Mouse (Mus musculus): ENCODE measurements around the gene Glb1. TPM values are rescaled to one million over a fixed set of nuclear protein-coding genes. Genes with fewer than 3 reads are reported as not detected.

Gene Glb1
- polyA plus RNA-seq, 1 experiment from 2014 or later = 77.9 TPM

DNA sequence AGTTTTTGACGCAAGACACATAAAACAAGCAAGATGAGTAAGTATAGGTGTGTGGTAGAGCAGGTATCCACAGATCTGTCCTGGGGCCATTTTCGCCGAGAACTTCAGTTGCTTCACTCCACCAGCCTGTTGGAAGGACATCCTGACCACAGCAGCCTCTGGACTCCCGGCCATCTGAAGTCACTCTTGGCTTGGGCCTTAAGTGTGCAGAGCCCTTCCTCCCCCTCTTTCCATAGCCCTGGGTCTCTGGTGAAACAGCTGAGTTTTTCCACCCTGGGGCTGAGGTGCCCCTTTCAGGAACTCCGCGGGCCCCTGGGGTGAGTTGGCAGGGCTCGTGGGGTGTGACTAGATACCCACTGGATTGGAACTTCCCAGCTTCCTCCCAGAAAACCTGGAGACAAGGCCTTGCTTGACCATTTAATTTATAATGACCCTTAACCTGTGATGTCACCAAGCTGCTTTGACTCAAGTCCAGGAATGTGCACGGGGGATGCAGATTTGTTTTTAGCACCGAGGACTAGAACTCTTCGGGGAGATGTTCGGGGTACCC, 9.5 kb downstream of the Glb1 start:
- no peak overlapping the region for H3K4me3 ChIP-seq (replicated peaks; ENCODE audit: low read depth, low read length)
- H3K4me1 ChIP-seq (replicated peaks; ENCODE audit: insufficient read depth, low read length) = 0 out of 2 replicates have a peak, but pooled peaks cover 3% of the 10 kb centered on the region
- H3K27me3 ChIP-seq (ENCODE audit: insufficient read depth, low read length) = no peaks in the 10 kb centered on the region
- H3K36me3 ChIP-seq (ENCODE audit: insufficient read depth, low read length) = peaks cover 15% of the 10 kb centered on the region; the same call in 1 of the 2 replicates
- no peak overlapping the region for H3K4me2 ChIP-seq (ENCODE audit: low read length)
- DNase-seq (ENCODE audit: low spot score) (peak; percentile 28), ATAC-seq (replicated peaks; ENCODE audit: low FRiP score, low read depth) (0 out of 2 replicates have a peak, but pooled peaks have one; percentile 8)
- TF ChIP-seq CTCF (IDR thresholded peaks at IDR 0.05; ENCODE audit: low read depth) = no peak
- H3K9me3 ChIP-seq (replicated peaks; ENCODE audit: low read length) = no peaks in the 10 kb centered on the region
- 60% methylated on average over 11 of the region's 11 CpGs for WGBS
- peak overlapping the region; percentile 31; the same call in 1 of the 2 replicates for H3K27ac ChIP-seq
- no peak overlapping the region for H3K9ac ChIP-seq (ENCODE audit: low read depth, low read length)

DNA sequence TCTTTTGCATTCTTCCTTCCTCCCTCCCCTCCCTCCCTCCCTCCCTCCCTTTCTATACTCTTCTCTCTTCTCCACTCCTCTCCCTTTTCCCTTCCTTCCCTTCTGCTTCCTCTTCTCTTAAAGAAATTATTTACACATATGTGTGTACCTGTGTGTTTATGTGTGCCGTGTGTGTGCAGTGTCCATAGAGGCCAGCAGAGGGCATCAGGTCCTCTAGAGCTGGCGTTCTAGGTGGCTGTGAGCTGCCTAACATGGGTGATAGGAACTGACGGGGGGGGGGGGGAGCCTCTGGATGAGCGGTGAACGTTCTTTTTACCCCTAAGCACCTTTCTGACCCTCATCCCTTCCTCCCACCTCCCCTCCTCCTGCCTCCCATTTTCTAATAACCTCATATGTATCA, 10.4 kb downstream of the Glb1 start:
- WGBS = 96% methylated on average over 5 of the region's 5 CpGs
- Histone ChIP-seq H3K27ac (no peak overlapping the region), H3K27me3 (ENCODE audit: insufficient read depth, low read length) (no peaks in the 10 kb centered on the region), H3K4me2 (ENCODE audit: low read length) (no peak overlapping the region), H3K4me1 (replicated peaks; ENCODE audit: insufficient read depth, low read length) (0 out of 2 replicates have a peak, but pooled peaks cover 3% of the 10 kb centered on the region), H3K36me3 (ENCODE audit: insufficient read depth, low read length) (0 out of 2 replicates have a peak, but pooled peaks cover 6% of the 10 kb centered on the region), H3K4me3 (replicated peaks; ENCODE audit: low read depth, low read length) (no peak overlapping the region), H3K9me3 (replicated peaks; ENCODE audit: low read length) (no peaks in the 10 kb centered on the region), H3K9ac (ENCODE audit: low read depth, low read length) (no peak overlapping the region)
- ATAC-seq (replicated peaks; ENCODE audit: low FRiP score, low read depth) (no peak), DNase-seq (ENCODE audit: low spot score) (no peak)
- no peak; the same call in 1 of the 2 replicates for TF ChIP-seq CTCF (IDR thresholded peaks at IDR 0.05; ENCODE audit: low read depth)

DNA sequence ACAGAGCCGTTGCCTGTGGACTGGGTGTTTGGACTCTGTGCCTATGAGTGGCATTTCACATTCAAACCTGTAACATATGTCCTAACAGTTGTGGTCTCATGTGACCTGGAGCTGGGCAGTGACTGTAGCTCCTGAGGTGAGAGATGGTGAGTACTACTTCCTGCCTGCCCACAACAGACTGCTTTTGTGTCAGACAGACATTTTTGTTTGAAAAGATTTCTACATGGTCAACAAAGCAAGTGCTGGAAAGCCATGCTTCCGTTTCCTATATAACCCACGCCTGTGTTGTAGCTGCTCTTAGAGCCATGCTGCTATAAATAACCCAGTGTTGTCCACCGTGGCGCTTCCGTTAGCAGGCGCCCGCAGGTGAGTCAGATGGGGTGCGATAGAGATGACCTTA, 11.5 kb downstream of the Glb1 start:
- no peak overlapping the region for H3K4me2 ChIP-seq (ENCODE audit: low read length)
- H3K27ac ChIP-seq = no peak overlapping the region; the same call in 1 of the 2 replicates
- H3K27me3 ChIP-seq (ENCODE audit: insufficient read depth, low read length) = no peaks in the 10 kb centered on the region
- DNase-seq (ENCODE audit: low spot score) = no peak
- ATAC-seq (replicated peaks; ENCODE audit: low FRiP score, low read depth) = no peak
- H3K36me3 ChIP-seq (ENCODE audit: insufficient read depth, low read length) = 0 out of 2 replicates have a peak, but pooled peaks cover 6% of the 10 kb centered on the region
- H3K9me3 ChIP-seq (replicated peaks; ENCODE audit: low read length) = no peaks in the 10 kb centered on the region
- no peak overlapping the region for H3K4me3 ChIP-seq (replicated peaks; ENCODE audit: low read depth, low read length)
- H3K9ac ChIP-seq (ENCODE audit: low read depth, low read length) = no peak overlapping the region
- WGBS = 77% methylated on average over 9 of the region's 9 CpGs
- TF ChIP-seq CTCF (IDR thresholded peaks at IDR 0.05; ENCODE audit: low read depth) = no peak
- 0 out of 2 replicates have a peak, but pooled peaks cover 3% of the 10 kb centered on the region for H3K4me1 ChIP-seq (replicated peaks; ENCODE audit: insufficient read depth, low read length)

DNA sequence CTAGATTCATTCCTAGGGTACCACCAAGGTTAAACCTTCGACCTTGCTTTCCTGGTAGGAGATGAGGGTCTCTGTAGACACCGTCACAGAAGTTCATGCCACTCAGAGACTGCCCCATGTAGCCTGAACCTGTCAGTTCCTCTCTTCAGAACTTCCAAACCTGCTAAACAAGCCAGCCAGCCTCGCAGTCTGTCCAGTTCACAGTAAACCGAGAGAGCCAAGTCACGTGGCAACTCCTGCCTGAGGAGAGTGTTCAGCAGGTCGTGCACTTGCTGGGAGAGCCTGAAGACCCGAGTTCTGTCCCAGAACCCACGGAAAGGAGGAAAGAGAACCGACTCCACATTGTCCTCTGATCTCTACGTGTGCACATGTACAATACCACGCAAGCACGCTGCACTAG, 13.0 kb downstream of the Glb1 start:
- no peaks in the 10 kb centered on the region for H3K27me3 ChIP-seq (ENCODE audit: insufficient read depth, low read length)
- no peak for DNase-seq (ENCODE audit: low spot score)
- 0 out of 2 replicates have a peak, but pooled peaks cover 3% of the 10 kb centered on the region for H3K4me1 ChIP-seq (replicated peaks; ENCODE audit: insufficient read depth, low read length)

DNA sequence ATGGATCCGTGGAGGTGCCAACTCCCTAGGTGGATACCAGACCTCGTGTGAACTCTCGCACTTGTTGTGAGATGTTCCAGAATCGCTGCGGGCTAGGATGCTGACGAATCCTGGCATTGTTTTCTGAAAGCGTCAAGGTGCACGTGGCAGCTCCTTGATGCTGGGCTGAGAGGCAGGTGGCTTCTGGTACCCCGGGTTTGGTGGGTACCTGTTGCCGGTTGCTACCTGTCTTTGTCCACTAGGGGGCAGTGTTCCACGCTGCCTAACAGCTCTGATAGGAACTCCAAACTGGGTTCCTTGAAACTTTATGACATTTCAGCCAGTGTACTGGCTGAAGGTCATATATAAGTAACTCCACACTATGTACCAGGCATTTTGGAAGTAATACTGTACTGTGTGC, 14.8 kb downstream of the Glb1 start:
- Histone ChIP-seq H3K4me3 (replicated peaks; ENCODE audit: low read depth, low read length) (no peak overlapping the region), H3K36me3 (ENCODE audit: insufficient read depth, low read length) (peaks cover 5% of the 10 kb centered on the region; the same call in 1 of the 2 replicates), H3K9ac (ENCODE audit: low read depth, low read length) (no peak overlapping the region), H3K4me1 (replicated peaks; ENCODE audit: insufficient read depth, low read length) (no peaks in the 10 kb centered on the region), H3K4me2 (ENCODE audit: low read length) (no peak overlapping the region), H3K9me3 (replicated peaks; ENCODE audit: low read length) (no peaks in the 10 kb centered on the region), H3K27ac (no peak overlapping the region), H3K27me3 (ENCODE audit: insufficient read depth, low read length) (no peaks in the 10 kb centered on the region)
- peak; percentile 79 for DNase-seq (ENCODE audit: low spot score)
- TF ChIP-seq CTCF (IDR thresholded peaks at IDR 0.05; ENCODE audit: low read depth) = peak; percentile 85
- no peak for ATAC-seq (replicated peaks; ENCODE audit: low FRiP score, low read depth)
- WGBS = 26% methylated on average over 11 of the region's 11 CpGs

More for the DNA sequence above, 13.0 kb downstream of the Glb1 start:
- Histone ChIP-seq H3K27ac (no peak overlapping the region), H3K36me3 (ENCODE audit: insufficient read depth, low read length) (0 out of 2 replicates have a peak, but pooled peaks cover 3% of the 10 kb centered on the region), H3K4me3 (replicated peaks; ENCODE audit: low read depth, low read length) (no peak overlapping the region), H3K9ac (ENCODE audit: low read depth, low read length) (no peak overlapping the region), H3K9me3 (replicated peaks; ENCODE audit: low read length) (no peaks in the 10 kb centered on the region), H3K4me2 (ENCODE audit: low read length) (no peak overlapping the region)
- TF ChIP-seq CTCF (IDR thresholded peaks at IDR 0.05; ENCODE audit: low read depth) = no peak
- 80% methylated on average over 12 of the region's 12 CpGs for WGBS
- ATAC-seq (replicated peaks; ENCODE audit: low FRiP score, low read depth) = no peak

DNA sequence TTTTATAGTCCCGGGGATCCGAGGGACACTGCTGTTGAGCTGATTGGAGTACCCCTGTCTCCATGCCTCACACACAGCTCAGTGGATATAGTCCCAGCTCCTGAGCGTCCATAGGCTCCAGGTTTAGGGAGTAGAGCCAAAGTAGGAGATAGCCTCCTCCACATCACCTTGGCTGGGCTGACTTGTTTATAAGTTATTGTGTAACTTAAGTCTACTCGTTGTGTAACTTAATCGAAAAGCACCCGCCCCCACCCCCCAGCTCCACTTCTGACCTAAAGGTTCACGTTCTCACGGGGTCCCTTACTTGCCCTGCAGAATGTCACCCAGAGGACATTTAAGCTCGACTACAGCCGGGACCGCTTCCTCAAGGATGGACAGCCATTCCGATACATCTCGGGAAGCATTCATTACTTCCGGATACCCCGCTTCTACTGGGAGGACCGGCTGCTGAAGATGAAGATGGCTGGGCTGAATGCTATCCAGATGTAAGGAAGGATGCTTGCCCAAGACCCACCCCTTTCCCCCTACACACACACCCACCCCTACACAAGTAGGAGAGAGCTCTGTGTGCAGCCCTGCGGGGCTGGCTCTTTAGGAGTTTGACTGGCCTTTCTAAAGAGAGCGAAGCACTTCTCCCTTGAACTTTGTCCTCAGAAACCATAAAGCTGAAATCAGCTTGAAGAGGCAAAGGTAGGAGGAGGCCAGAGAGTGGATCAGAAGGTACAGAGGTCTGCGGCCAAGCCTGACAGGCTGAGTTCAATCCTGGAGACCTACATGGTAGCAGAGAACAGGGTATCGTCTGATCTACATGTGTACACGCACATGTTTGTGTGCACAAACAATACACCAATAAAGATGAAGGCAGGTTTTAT, 16.0 kb downstream of the Glb1 start:
- Histone ChIP-seq H3K27me3 (ENCODE audit: insufficient read depth, low read length) (no peaks in the 10 kb centered on the region), H3K4me1 (replicated peaks; ENCODE audit: insufficient read depth, low read length) (no peaks in the 10 kb centered on the region), H3K4me2 (ENCODE audit: low read length) (no peak overlapping the region), H3K9ac (ENCODE audit: low read depth, low read length) (no peak overlapping the region), H3K27ac (peak overlapping the region; percentile 43; the same call in 1 of the 2 replicates), H3K36me3 (ENCODE audit: insufficient read depth, low read length) (peaks cover 5% of the 10 kb centered on the region; the same call in 1 of the 2 replicates), H3K9me3 (replicated peaks; ENCODE audit: low read length) (no peaks in the 10 kb centered on the region), H3K4me3 (replicated peaks; ENCODE audit: low read depth, low read length) (no peak overlapping the region)
- no peak for TF ChIP-seq CTCF (IDR thresholded peaks at IDR 0.05; ENCODE audit: low read depth)
- 65% methylated on average over 21 of the region's 21 CpGs for WGBS
- peak; percentile 35 for ATAC-seq (replicated peaks; ENCODE audit: low FRiP score, low read depth)
- no peak for DNase-seq (ENCODE audit: low spot score)

Data from kidney, postnatal 0 days (tissue).